Mouse (Mus musculus) erythroblast, adult 5-6 weeks (primary cell): ENCODE measurements around the gene Chka. TPM values are rescaled to one million over a fixed set of nuclear protein-coding genes. Genes with fewer than 3 reads are reported as not detected.

Experiments
- ATAC-seq: replicated peaks from 2 replicates; pipeline ENCODE4 v1.8.0; 2016; ENCODE audit warnings: moderate number of reproducible peaks, mild to moderate bottlenecking, moderate TSS enrichment, inconsistent platforms; ENCODE audit not compliant: poor library complexity, low FRiP score, severe bottlenecking
- total RNA-seq, 2 experiments: library from RNA; stranded (forward) in 1 of 2; stranded (reverse) in 1 of 2; fragments of 150-400 nt in 1 of 2; fragments of 200-764, 138-1000 nt in 1 of 2; gene quantifications; 2 replicates each; pipeline versions ENCODE4 v1.2.3 to v1.2.4; 2015 to 2017; ENCODE audit warnings: low replicate concordance in 2 of 2

The Chka gene
- total RNA-seq (2015; ENCODE audit: low replicate concordance) (6.1 and 9.4 TPM in 2 replicates), total RNA-seq (2017; ENCODE audit: low replicate concordance) (6.2 and 7.4 TPM in 2 replicates)

DNA sequence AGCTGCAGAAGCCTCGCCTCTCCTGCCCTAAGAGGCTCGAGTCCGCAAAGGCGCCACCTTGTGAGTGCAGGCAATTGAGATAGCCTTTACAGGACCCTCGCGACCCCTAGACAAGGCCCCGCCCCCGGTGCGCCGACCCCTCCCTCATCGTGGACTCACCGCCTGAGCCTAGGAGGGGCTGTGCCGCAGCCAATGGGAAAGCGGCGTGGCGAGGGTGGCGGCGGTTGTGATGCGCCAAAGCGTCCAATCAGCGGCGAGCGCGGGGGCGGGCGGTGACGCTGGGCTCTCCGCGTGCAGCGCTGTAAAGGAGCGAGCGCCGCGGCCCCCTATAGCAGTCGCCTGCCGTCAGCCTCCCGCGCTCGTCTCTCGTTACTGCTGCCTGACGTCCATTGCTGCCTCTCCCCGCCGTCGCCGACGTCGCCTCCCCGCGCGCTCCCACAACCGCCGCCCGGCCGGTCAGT, at the start of gene Chka:
Chka (plus strand) TSS at position 272 of the 461 bp plus-strand sequence.
- peak; percentile 99 for ATAC-seq

DNA sequence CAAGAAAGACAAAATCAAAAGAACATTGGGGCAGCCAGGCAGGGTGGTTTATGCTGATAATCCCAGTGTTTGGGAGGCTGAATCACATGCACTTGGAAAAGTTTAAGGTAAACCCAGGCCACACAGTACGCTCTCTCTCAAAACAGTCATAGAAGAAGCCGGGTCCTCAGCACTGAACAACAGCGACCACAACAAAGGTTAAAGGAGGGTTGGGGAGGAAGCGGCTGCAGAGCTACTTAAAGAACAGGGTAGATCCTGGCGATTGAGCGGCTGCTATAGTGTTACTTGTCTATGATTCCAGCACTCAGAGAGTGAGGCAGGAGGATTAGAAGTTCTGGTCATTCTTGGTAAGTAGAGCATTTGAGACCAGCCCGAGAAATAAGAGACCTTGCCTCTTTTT, 46.0 kb upstream of the Chka start:
- no peak for ATAC-seq

DNA sequence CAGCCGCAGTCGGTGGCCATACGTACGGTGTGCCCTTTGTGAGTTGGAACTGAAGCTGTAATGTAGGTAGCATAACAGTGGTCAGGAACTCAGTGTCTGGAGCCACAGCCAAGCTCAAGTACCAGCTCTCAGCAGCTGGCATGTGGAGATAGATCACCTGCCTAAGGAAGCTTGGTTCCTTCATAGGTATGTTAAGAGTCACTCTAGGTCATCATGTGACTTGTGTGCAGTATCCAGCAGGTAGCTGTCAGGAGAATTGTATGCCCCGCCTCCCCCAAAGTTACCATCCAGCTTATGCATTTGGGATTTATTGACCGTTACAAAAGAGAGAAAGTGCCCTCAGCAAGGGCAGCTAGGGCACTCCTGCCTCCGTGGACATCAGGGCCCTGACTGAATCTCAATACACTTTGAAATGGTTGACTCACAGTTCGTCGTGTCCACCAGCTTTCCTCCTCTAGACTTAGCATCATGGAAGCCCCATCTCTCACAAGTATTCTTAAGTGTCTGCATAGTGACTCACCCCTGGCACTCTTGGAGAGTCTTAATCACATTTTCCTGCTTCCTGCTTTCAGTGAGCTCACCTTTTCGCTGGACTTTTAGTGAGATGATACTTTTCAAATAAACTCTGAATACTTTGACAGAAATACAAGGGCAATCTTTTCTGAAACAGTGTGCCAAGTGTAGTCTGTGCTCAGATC, 40.9 kb upstream of the Chka start:
- ATAC-seq, result no peak

DNA sequence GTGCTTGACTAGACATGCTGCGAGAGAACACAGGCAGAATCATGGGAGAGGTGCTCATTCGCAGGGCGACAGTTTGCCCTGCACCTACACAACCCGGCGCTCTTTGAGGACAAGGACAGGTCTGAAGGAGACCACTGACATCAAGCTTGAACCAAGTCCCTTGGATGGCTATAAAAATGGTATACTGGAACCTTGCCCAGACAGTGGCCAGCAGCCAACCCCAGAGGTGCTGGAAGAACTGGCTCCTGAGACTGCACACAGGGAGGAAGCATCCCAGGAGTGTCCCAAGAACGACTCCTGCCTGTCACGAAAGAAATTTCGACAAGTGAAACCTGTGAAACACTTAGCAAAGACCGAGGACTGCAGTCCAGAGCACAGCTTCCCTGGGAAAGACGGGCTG, 37.1 kb upstream of the Chka start:
- ATAC-seq, result no peak

DNA sequence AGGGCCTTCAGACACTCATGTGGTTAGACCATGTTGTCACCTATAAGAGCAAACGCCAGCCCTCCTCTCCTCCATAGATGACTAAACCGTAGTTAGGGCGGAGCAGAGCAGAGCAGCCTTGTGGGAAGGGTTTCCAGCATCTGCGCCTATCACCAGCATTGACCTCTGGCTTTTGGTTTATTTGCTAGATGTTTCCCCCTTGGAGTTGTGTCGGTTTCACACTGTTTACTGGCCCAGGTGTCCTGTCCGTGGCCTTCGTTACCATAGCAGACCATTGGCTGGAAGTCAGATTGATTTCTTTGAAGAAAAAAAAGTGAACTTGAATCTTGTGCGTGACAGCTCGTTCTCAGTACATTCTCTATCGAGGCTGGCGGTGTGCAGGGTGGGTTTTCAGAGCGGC, 35.7 kb upstream of the Chka start:
- ATAC-seq, result no peak

DNA sequence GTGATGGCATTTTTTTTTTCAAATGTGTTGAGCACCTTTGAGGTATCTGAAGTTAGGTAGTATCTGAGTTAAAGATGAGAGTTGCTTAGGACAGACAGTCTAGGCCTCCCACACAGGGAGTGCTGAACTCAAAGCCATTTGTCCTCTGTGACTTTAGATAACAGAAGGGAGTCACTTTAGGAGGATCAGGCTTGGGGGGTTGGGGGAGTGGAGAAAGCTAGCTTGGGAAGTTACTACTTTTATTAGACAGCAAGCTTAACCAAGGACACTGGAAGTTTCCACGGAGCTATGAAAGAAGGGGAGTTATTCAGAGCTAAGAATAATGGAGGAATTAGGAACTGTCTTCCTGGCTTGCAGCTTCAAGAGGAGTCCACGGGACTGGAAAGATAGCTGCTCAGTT, 32.5 kb upstream of the Chka start:
- no peak for ATAC-seq

DNA sequence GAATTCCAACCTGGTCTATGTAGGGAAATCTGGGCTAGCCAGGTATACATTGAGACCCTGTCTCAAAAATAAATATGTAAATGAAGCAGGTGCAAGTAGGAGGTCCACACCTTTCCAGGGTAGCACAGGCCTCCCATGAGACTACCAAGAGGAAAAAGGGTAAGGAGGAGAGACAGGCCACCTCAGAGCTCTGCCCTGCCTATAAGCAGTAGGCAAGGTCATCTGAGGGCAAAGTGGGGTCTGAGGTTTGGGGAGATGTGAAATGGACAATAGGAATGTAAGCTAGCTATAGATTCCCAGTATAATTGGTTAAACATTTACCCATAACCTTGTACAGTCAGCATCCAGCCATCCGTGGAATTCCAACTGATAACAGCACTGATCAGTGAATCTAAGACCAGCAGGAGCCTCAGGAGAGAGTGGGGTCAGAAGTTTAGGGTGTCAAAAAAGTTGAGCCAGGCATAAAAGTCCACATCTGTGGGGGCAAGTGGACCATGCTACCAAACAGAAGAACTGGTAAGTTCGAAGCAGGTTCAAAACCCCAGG, 31.6 kb upstream of the Chka start:
- no peak for ATAC-seq

DNA sequence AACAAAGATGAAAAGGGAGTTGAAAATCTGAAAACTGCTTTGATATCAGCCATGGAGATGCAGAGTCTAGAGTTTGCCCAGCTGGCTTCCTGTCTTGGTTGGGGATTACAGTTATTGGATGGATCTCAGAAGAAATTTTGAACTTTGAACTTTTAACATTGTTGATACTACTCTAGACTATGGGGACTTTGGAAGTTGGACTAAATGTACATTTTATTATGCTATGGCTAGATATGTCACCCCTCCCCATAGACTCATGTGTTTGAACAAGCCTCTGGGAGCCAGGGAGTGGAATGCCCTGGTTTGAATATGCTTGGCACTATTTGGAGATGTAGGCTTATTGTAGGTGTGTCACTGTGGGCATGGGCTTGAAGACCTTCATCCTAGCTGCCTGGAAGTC, 26.5 kb upstream of the Chka start:
- no peak for ATAC-seq

DNA sequence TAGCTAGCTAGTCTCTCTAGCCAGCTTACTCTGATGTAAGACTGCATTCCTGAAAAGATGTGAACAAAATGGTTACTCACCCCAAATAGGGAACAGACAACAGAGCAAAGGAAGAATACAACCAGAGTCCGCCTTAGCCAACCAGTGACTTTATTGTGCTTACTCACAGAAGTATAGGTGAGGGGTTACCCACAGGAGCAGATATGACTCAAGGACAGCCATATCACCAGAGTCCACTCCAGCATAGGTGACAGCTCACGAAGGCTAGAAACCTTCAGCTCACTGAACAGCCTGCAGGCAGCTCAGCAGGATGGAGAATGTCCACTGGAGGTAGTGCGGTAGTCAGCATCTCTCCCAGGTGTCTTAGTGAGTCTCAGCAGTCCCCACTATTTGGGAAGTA, 21.7 kb upstream of the Chka start:
- no peak for ATAC-seq

DNA sequence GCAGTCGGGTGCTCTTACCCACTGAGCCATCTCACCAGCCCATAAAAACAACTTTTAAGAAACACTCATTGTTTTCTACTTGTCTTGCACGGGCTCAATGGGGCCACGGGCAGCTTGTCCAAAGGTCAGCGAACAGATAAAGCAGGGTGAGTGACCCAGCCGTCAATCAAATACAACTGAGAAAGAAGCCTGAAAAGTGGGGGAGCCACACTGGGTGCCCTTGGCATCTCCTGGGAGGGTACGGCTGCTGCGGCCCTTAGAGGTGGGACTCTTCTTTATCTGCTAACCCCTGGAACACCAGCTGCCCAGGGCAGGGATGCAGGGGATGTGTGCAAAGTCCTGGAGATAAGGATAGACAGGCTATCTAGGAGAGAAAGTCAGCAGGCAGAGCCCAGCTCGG, 19.9 kb upstream of the Chka start:
- peak; percentile 50; the same call in 1 of the 2 replicates for ATAC-seq

DNA sequence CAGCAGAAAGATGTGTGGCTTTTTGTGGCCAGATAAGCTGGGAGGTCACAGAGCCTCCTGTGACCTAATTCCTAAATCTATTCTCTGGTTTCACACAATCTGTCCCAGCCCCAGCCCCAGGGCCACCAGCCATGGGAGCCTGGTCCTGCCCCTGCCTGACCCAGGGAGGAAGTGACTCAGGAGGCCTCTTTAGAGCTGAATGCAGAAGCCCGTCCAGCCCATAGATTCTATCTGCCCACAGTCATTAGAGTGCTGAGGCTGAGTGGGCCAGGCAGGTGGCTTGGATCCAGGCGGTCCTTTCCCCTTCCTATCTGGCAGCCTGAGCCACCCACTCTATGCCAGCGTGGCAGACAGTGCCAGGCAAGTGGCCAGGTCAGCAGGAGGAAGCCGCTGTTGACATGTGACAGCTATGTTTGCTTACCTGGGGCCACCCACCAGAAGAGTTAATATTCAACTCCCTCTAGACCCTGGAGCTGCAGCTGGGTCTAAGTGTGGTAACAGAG, 18.7 kb upstream of the Chka start:
- ATAC-seq, result no peak

DNA sequence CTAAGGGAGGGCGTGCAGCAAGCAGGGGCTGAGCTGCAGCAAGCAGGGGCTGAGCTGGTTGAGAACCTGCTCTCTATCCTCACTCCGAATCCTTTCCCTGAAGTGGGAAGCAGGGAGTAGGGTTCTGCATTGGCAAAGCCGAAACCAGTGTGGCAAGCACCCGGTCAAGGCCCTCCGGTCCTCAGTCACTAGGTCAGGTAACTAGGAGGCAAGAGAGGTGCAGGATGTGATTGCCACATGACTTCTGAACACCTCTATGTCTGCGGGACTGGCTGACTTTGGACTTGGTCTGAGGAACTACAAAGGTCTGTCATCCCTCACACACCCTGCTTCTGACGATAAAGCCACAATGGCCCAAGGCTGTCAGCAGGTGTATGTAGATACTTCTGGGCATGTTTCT, 17.3 kb upstream of the Chka start:
- ATAC-seq, result no peak

DNA sequence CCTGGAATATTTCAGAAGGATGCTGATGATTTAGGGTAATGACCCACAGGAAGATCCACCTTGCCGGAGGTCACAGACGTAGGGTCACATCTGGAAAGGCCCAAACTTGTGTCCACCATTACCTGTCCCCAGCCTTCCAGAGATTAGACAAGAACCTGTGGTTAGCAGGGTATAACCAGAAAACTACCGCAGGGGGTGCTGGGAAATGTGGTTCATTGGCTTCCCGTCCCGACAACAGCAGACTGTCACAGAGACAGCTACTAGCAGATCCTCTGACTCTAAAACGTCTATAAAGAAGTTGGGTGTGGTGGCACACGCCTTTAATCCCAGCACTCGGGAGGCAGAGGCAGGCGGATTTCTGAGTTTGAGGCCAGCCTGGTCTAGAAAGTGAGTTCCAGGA, 14.8 kb upstream of the Chka start:
- ATAC-seq, result no peak

DNA sequence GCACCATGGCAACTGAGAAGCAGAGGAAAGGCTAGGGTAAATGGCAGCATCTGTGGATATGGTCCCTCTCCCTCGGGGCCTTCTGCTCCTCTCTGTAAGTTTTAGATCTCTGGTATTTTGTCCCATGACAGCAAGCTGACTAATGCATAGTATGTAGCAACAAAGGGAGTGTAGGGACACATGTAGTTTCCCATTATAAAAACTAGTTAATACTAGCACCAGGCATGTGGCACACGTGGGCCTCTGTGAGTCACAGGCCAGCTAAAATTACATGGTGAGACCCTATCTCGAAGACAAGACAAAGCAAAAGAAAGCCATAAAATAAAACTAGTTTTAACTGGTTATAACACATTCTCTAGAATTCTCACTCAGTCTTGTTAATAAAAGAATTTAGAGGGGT, 12.6 kb upstream of the Chka start:
- ATAC-seq, result no peak

DNA sequence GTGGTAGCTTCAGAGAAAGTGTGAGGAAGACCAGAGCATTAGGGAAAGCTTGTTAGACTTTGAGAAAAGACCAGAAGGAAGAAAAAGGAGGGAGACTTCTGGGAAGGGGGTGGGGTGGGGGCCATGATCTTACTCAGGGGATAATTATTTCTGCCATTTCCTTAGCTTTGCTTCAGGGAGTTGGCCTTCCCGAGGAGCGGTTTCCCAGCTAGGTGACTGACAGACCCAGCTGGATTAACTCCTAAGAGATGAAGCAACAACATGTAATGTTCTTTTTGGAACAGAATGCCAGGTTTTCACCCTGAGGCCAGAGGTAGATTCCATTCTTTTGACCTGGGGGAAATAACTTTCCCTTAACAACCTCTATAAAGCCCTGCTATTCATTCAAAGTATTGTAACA, 11.9 kb upstream of the Chka start:
- ATAC-seq, result no peak

DNA sequence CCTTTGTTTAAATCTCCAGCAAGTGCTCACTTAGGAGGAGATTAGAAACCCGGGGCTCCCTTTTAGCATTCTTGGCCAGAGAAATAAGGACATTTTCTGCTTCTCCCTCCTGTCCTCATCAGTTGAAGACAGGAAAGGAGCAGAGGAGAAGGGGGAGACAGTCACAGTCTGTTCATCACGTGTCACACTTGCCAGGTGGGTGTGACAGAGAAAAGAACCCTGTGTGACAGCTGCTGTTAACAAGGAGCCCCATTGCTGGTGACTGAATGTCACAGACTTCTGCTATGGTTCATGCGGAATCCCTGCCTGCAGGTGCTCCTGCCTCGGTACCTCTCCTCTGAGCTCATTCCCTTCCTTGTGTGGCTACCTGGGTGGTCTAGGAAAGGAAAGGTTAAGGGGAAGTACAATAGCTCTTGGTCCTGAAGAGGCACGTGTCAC, 11.3 kb upstream of the Chka start:
- no peak for ATAC-seq

DNA sequence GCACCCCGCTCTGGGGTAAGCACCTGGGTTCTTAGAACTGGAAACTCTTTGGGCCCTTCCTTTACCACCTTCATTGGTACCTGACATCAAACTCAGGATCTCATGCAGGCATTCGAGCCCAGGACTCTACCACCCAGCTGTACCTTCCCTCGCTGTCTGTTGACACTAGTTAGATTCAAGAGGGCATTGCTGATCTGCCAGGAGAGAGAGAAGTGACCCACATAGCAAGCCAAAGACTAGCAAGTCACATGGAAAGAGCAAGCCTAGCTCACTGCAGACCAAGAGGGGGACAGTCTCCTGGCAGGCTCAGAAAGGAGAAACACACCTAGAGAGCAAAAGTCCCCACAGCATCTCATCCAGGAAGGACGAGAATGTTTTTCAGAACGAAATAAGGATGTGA, 10.9 kb upstream of the Chka start:
- ATAC-seq, result no peak

DNA sequence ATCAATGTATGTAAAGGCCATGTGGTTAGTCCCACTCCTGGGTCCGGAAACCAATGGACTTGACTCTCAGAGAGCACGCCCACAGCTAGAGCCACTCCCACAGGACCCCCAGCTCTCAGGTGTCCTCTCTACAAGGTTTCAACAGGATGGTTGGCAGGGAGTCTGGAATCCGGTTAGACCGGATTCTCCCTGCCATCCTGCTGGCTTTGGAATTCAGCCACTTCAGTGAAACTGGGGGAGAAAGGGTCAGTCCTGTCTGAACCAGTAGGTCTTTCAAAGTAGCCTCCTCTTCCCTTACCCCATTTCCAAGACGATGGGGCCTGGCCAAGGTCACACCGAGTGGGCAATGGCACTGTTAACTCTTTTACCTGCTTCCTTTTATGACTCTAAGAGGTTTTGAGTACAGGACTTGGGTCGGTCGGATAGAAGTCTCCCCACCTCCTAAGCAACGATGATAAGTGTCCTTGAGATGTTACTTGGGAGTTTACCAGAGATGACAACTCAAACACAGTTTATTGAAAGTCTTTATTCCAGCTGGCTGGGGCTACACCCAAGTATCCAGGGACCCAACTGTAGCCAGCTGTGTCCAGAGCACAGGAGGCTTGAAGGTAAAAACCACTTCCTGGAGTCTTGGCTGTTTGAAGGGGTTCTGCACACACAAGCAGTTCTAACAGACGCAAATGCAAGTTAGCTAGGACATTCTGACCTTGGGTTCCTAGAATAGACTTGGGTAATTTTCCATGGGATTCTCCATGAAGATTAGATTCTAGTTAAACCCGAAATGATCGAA, 9.0 kb upstream of the Chka start:
- ATAC-seq, result no peak

DNA sequence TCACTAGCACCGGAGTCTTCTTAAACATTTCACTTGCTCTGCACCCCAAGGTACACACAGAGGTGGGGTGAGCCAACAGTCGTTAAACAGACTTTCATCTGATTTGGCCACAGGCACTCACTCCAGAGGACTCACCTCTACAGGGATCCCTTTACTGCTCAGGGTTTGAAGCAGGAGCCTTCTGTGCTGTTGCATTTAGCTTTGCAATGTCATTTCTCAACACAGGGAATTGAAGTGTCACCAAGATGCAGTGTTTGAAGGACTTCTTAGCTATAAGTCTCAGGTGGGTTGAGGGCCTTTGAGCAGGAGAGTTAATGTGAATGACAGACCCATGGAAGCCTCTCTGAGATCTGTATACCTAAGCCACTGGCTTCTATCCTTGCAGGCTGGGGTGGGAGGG, 7.9 kb upstream of the Chka start:
- no peak for ATAC-seq

DNA sequence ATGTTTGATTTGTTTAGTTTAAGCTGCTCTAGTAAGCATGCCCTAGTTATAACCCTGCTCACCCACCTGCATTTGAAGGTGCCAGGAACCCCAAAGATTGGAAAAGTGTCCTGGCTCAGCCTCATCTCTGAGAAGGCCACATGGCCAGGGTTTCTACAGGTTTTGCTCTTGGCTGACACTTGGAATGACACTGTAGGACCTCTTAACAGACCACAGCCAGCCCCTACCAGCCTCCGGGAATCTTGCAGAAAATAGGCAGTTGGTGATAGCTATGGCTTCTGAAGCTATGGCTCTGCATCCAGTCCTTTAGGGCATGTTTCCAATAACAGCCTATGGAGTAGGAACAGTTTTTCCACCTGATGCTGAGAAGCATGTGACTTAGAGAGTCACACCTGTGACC, 6.7 kb upstream of the Chka start:
- no peak for ATAC-seq

DNA sequence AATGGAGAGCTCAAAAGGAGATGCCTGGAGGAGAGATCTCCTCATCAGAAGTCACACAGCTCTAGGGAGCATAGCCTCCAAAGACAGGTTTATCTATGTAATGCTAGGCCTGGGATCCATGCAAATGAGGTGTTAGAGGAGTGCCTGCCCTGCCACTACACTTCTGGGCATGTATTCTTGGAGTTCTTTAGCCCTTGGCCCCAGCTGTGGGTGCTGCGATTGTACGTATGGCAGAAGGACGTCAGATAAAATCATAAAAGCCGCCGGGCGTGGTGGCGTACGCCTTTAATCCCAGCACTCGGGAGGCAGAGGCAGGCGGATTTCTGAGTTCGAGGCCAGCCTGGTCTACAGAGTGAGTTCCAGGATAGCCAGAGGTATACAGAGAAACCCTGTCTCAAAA, 6.2 kb upstream of the Chka start:
- ATAC-seq, result no peak
